Mouse (Mus musculus) heart, adult 11 months (tissue): Measurements from ENCODE around the gene Slc10a6.

Experiments
- DNase-seq: peaks from one replicate; pipeline ENCODE4 v3.0.0; 2022

The Slc10a6 gene

GRCm38 (mm10) chr5:103614356-103614755, 14.8 kb downstream of the Slc10a6 start:
- DNase-seq: peak; percentile 94

DNA sequence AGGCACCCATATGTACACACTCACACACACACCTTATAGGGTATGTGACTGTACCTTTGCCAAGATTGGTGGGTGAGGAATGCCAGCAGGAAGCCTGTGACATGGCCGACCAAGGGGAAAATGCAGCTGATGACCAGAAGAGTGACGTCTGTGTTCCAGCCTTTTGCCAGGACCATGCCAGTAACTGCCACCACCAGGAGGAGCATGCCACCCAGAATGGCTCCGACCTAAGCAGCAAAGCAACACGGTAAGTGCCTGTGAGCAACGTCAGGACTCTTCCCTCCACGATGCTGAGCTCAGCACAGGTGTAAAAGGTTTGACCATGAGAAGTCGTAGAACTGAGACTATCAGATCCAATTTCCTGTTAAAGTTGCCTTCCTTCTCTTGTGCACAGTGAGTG, 16.9 kb downstream of the Slc10a6 start:
- DNase-seq: peak; percentile 78

DNA sequence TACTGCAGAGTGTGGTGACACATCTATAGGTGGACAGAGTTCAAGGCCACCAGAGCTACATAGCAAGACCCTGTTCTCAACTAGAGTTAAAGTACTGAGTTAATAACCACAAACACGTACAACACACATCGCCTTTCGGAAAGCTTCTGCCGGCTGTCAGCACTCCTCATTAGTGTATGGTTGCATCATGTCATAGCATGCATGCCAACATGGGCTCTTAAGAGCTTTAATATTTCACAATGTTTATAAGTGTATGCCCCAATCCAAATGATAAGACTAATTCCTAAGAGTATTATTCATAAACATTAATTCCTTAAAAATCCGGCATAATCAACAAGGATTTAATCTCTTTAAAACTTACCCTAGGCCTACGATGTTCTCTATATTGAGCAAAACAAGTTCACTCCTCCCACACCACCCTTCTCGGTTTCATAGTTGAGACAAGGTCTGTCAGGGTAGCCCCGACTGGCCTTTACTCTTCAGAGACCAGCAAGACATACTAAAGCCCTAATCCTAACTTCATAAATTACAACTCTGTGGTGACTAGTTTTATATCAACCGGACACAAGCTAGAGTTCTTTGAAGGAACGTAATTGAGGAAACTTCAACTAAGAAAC, 18.2 kb downstream of the Slc10a6 start:
- DNase-seq: peak; percentile 91

DNA sequence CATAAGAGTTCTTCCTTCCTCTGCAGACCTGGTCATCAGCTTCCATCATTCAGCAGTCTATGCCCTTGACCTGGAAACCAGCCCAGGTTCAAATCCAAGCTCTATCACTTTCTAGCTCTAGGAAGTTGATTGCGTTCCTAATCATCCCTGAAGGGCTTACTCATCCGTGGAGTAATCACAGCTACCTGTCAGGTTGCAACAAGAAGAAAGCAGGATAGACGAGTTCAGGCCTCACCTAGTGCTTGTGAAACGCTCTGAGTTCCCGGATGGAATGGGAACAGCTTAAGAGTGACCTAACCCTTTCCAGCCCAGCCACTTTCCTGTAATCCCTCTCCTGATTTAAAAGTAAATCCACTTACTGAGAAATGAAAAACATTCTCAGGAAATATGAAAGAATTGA, 19.1 kb downstream of the Slc10a6 start:
- peak; percentile 71 for DNase-seq

DNA sequence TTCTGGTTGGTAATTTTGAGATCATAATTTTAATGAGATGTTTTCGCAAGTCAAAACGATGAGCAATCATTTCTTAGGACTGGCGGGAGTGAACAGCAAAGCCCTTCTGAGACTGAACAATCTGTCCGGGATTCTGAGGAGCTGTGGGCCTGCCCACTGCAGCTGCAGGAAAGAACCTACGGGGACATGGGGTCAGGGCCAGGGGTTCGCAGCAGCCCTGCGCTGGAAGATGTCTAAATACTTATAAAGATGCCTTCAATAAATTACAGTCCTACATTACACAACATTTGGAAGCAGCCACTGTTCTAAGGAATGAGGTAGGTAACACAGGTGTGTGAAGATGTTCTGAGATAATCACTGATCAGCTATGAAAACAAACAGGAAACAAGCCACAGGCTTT, 23.5 kb downstream of the Slc10a6 start:
- DNase-seq: peak; percentile 79

GRCm38 (mm10) chr5:103603115-103603893, 25.9 kb downstream of the Slc10a6 start:
- DNase-seq: peak; percentile 91

GRCm38 (mm10) chr5:103598881-103599280, 30.3 kb downstream of the Slc10a6 start:
- DNase-seq: no peak

DNA sequence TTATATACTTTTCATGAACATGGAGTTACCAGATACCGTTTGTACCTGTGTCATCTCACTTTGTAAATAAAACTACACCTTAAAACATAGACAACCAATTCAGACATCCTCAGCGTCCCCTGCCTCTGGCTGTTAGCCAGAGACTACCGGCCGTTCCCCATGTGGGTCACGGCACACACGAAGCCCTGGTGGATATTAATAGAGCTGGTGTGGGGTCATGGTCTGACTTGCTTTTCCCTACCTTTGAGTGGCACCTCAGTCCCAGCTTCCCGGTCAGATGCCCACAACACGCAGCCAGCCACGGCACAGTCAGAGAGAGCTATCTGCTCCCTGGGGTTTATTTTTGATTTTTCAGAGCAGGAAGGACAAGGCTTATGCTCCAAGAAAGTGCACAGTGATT, 30.9 kb downstream of the Slc10a6 start:
- DNase-seq: no peak

DNA sequence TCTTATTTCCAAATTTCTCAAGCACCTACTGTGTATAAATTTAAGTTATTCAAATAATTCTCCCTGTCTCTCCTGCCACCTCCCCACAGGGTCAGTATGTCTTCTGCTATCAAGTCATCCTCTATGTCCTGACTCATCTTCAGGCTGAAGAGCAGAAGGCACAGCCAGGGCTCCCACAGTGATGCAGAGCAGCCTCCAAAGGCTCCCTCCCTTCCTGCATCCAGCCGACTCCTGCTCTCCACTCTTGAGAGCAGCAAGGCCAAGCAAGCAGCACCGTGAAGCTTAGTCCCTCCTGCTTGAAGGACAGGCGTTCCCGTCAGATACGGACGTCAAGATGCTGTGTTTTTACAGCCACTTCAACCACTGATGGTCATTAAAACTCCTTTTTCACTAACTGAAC, 31.6 kb downstream of the Slc10a6 start:
- no peak for DNase-seq

- DNase-seq: no peak
These were observed 32.6 kb downstream of the Slc10a6 start for GRCm38 (mm10) chr5:103596467-103597146.

DNA sequence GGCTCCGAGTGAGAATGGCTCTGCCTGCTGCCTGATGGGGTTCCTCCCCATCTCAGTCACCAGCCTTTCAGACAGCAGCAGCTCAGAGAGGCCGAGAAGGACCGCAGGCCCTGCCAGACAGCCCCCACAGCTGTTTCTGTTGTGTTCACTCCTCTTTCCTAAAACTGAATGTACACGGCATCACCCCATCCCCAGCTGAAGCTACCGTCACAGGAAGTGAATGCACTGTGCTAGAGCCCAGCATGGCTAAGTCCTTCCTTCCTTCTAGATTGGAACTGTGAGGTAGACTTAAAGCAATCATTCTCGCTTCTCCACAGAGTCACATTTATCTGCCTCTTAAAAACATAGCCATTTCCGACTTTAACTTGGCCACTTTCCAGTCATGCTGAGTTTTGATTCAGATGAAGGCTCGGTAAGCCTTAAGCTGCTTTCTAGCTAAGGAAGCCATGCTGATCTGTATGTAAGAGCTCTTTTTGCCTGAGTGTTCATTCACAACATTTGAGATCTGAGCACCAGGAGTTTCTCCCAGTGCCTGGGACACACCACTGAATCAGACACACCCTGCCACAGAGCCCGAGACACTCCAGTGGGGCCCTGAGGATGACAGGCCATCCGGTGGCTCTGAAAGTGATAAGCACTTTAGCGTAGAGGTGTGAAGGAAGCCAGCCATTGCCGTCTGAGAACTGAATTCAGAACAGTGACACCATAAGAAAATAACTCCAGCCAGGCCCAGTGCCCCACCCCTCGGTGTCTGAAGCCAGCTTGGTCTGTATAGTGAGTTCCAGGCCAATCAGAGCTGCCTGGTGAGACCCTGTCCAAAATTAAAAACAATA, 33.6 kb downstream of the Slc10a6 start:
- DNase-seq: no peak

DNA sequence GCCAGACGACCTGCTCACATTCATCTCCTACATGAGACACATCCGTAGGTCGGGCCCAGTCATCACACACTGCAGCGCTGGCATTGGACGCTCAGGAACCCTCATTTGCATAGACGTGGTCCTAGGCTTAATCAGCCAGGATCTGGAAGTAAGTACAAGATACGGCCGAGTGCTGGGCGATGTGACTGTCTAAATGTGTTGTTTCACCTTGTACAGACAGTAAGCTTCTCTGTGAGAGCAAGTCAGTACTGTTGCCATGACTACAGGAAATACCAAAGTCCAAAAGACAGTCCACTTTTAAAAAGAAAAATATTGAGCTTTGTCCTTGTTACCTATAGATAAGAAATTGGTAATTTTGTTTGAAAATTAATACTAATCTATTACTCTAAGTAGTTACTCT, 35.6 kb downstream of the Slc10a6 start:
- no peak for DNase-seq

DNA sequence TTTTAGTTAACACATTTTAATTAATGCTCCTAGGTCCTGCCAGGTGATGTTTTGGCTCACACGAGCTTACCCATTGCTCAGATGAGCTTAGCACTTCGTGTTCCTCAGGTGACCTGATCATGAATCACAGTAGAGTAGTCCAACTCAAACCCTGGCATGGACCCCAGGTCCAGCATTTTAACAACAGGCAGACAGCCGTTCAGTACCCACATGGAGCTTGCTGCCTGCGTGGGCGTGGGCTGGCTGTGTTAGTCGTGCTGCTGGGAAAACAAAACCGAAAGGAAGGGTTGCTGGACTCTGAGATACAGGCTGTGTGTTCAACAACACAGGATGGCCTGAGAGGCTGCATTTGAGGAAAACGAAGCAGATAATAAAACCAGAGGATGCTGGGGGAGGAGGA, 36.5 kb downstream of the Slc10a6 start:
- DNase-seq: peak; percentile 95

DNA sequence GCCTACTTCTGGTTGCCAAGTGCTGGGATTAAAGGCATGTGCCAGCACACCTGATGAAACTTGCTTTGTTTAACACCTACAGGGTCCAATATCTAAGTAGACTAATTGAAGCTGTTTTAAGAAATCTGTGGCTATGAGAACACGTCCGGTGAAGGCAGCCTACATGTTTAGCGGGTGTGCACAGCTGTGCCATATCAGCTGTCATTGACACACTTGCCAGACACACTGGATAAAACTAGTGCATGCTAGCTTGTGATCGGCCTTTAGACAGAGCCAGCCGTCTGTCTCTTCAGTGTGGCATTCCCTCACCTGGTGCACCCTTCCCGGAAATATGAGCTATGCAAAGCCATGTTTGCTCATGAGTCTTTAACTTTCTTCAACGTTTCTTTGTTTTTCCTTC, 37.4 kb downstream of the Slc10a6 start:
- peak; percentile 92 for DNase-seq

DNA sequence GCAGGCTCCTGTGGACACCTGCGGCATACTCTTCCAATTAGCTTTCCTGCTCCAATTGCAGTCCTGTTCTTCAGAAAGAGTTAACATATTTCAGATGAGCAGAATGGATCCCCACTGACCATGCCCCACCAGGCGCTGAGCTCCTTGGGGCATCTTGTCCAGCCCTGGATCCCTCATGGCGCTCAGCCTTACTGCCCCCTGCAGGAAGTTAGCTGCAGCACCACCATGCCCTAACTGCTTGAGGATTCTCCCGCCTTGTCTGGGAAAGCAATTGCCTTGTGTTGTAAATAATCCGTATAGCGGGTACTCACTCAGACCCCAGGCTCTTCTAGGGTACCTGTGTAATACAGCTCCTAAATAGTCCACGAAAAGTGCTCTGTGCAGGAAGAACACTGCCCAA, 42.0 kb downstream of the Slc10a6 start:
- DNase-seq: no peak

- no peak for DNase-seq
These were observed 49.4 kb downstream of the Slc10a6 start for GRCm38 (mm10) chr5:103579680-103580420.

- DNase-seq: peak; percentile 50
These were observed 59.8 kb downstream of the Slc10a6 start for GRCm38 (mm10) chr5:103569446-103569845.

DNA sequence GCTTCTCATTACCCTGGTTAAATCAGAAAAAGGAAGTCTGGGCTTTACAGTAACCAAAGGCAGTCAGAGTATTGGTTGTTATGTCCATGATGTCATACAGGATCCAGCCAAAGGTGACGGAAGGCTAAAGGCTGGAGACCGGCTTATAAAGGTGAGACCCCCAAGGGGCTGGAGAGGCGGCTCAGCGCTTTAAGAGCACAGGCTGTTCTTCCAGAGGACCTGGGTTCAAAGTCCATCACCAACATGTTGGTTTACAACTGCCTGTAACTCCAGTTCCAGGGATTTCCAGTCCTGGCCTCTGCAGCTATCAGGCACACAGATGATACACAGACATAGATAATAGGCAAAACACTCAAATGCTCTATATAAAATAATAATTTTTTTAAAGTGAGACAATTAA, 61.2 kb downstream of the Slc10a6 start:
- DNase-seq: no peak

- DNase-seq: no peak
These were observed 68.7 kb downstream of the Slc10a6 start for GRCm38 (mm10) chr5:103560546-103560945.
